Mouse (Mus musculus): ENCODE results near the gene Scarb1. TPM values are rescaled to one million over a fixed set of nuclear protein-coding genes. Genes with fewer than 3 reads are reported as not detected.

The Scarb1 gene
- total RNA-seq, 4 experiments from 2014 or later: 27.9 to 38.7 (median 34.3) TPM

GRCm38 (mm10) chr5:125332333-125332732 lies 8.6 kb downstream of the Scarb1 start:
- DNase-seq (ENCODE audit: low spot score in 2 of 2): no peak

GRCm38 (mm10) chr5:125331811-125332210 lies 9.1 kb downstream of the Scarb1 start:
- no peak for DNase-seq (ENCODE audit: low spot score in 2 of 2)

GRCm38 (mm10) chr5:125331094-125331493 lies 9.8 kb downstream of the Scarb1 start:
- no peak for DNase-seq (ENCODE audit: low spot score in 2 of 2)

GRCm38 (mm10) chr5:125330656-125331055 lies 10.2 kb downstream of the Scarb1 start:
- no peak for DNase-seq (ENCODE audit: low spot score in 2 of 2)

GRCm38 (mm10) chr5:125330191-125330590 lies 10.7 kb downstream of the Scarb1 start:
- no peak for DNase-seq (ENCODE audit: low spot score in 2 of 2)

GRCm38 (mm10) chr5:125327596-125328385 lies 13.1 kb downstream of the Scarb1 start:
- no peak for DNase-seq (ENCODE audit: low spot score in 2 of 2)

GRCm38 (mm10) chr5:125326351-125326750 lies 14.5 kb downstream of the Scarb1 start:
- DNase-seq (ENCODE audit: low spot score in 2 of 2): no peak

- DNase-seq (ENCODE audit: low spot score in 2 of 2): peak in 1 of 2 experiments; percentile 34
Observed at GRCm38 (mm10) chr5:125325931-125326330, 15.0 kb downstream of the Scarb1 start.

GRCm38 (mm10) chr5:125325285-125325684 lies 15.6 kb downstream of the Scarb1 start:
- no peak for DNase-seq (ENCODE audit: low spot score in 2 of 2)

GRCm38 (mm10) chr5:125323939-125324480 lies 16.9 kb downstream of the Scarb1 start:
- no peak for DNase-seq (ENCODE audit: low spot score in 2 of 2)

GRCm38 (mm10) chr5:125323128-125323527 lies 17.8 kb downstream of the Scarb1 start:
- no peak for DNase-seq (ENCODE audit: low spot score in 2 of 2)

GRCm38 (mm10) chr5:125321836-125322235 lies 19.1 kb downstream of the Scarb1 start:
- no peak for DNase-seq (ENCODE audit: low spot score in 2 of 2)

- DNase-seq (ENCODE audit: low spot score in 2 of 2): peak in 1 of 2 experiments; percentile 38
Observed at GRCm38 (mm10) chr5:125319057-125319800, 21.7 kb downstream of the Scarb1 start.

GRCm38 (mm10) chr5:125317953-125318352 lies 22.9 kb downstream of the Scarb1 start:
- no peak for DNase-seq (ENCODE audit: low spot score in 2 of 2)

- DNase-seq (ENCODE audit: low spot score in 2 of 2): no peak
Observed at GRCm38 (mm10) chr5:125317296-125317695, 23.6 kb downstream of the Scarb1 start.

- DNase-seq (ENCODE audit: low spot score in 2 of 2): no peak
Observed at GRCm38 (mm10) chr5:125316771-125317170, 24.1 kb downstream of the Scarb1 start.

GRCm38 (mm10) chr5:125315110-125315509 lies 25.8 kb downstream of the Scarb1 start:
- no peak for DNase-seq (ENCODE audit: low spot score in 2 of 2)

GRCm38 (mm10) chr5:125313991-125314390 lies 26.9 kb downstream of the Scarb1 start:
- peak; percentile 32 for DNase-seq (ENCODE audit: low spot score in 2 of 2)

- DNase-seq (ENCODE audit: low spot score in 2 of 2): peak in 1 of 2 experiments; percentile 29
Observed at GRCm38 (mm10) chr5:125312970-125313597, 27.8 kb downstream of the Scarb1 start.

GRCm38 (mm10) chr5:125310986-125311385 lies 29.9 kb downstream of the Scarb1 start:
- no peak for DNase-seq (ENCODE audit: low spot score in 2 of 2)

- no peak for DNase-seq (ENCODE audit: low spot score in 2 of 2)
Observed at GRCm38 (mm10) chr5:125309193-125309592, 31.7 kb downstream of the Scarb1 start.

GRCm38 (mm10) chr5:125306824-125307223 lies 34.1 kb downstream of the Scarb1 start:
- DNase-seq (ENCODE audit: low spot score in 2 of 2): no peak

All from layer of hippocampus, adult 8-10 months (tissue).